Mouse (Mus musculus): ENCODE results near the gene Gm15557.
A peak's percentile ranks its signal among the peaks of the same experiment; 100 is the strongest.

The Gm15557 gene

GRCm38 (mm10) chr2:155952006-155952405 lies 11.5 kb downstream of the Gm15557 start:
- DNase-seq: peak; percentile 50

- DNase-seq: peak; percentile 96
These were observed 15.9 kb downstream of the Gm15557 start, which contains the start of gene Cep250 for GRCm38 (mm10) chr2:155956134-155957059. Gene Cep250, plus strand, starts transcription at chr2:155956458.

- no peak for DNase-seq
These were observed 19.5 kb downstream of the Gm15557 start for GRCm38 (mm10) chr2:155959981-155960380.

- no peak for DNase-seq
These were observed 21.3 kb downstream of the Gm15557 start for GRCm38 (mm10) chr2:155961862-155962261.

GRCm38 (mm10) chr2:155962991-155963390 lies 22.5 kb downstream of the Gm15557 start:
- no peak for DNase-seq

GRCm38 (mm10) chr2:155973348-155973747 lies 32.8 kb downstream of the Gm15557 start:
- DNase-seq: no peak

GRCm38 (mm10) chr2:155974087-155974731 lies 33.7 kb downstream of the Gm15557 start:
- no peak for DNase-seq

GRCm38 (mm10) chr2:155979328-155979991 lies 38.9 kb downstream of the Gm15557 start:
- DNase-seq: peak; percentile 35

- no peak for DNase-seq
These were observed 45.2 kb downstream of the Gm15557 start for GRCm38 (mm10) chr2:155985776-155986175.

- DNase-seq: no peak
These were observed 46.6 kb downstream of the Gm15557 start for GRCm38 (mm10) chr2:155987131-155987530.

- DNase-seq: peak; percentile 91
These were observed 48.6 kb downstream of the Gm15557 start for GRCm38 (mm10) chr2:155989085-155989484.

- DNase-seq: peak; percentile 14
These were observed 50.6 kb downstream of the Gm15557 start for GRCm38 (mm10) chr2:155991151-155991550.

GRCm38 (mm10) chr2:155991863-155992321 lies 51.4 kb downstream of the Gm15557 start:
- DNase-seq: peak; percentile 74
